Mouse (Mus musculus): Measurements from ENCODE around the gene Lefty2.

Gene Lefty2

DNA sequence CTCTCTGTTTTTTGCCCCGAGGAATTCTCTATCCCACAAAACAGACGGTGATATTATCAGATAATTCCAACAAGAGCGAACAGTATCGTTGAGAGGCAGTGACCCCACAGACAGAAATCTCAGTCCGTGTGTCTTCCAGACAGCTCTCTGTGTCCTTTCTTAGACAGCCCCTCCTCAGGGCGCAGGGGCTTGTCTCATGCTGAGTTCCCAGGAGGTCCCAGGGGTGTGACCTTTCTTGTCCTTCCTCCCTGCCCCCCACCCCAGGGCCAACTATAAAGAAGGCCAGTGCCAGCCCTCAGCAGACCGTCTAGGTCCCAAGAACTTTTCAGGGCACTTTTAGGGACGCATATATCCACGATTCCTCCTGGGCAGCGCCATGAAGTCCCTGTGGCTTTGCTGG is at the start of gene Lefty2:
Lefty2 (plus strand) TSS at position 301 of the 400 bp plus-strand sequence.
- in situ Hi-C loops (cut with MboI, MseI) = no loop called here

DNA sequence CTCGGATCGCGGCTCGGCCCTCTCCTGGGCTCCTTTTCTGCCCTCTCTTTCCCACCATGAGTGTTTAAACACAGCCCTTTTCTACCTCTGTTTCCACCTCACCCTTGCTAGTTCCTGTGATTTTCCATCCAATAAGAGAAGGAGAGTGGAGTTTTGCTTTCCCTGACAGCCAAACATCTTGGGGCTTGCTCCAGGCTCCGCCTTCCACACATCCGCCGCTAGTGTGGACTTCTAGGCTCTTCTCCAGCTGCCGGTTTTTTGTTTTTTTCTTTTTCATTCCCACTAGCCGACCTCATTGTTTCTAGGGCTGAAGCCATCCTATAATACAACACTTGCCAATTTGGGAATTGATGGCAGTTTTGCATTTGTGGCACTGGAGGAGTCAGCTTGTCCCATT is 44.8 kb upstream of the Lefty2 start:
- in situ Hi-C loops (cut with MboI, MseI) = no loop called here

DNA sequence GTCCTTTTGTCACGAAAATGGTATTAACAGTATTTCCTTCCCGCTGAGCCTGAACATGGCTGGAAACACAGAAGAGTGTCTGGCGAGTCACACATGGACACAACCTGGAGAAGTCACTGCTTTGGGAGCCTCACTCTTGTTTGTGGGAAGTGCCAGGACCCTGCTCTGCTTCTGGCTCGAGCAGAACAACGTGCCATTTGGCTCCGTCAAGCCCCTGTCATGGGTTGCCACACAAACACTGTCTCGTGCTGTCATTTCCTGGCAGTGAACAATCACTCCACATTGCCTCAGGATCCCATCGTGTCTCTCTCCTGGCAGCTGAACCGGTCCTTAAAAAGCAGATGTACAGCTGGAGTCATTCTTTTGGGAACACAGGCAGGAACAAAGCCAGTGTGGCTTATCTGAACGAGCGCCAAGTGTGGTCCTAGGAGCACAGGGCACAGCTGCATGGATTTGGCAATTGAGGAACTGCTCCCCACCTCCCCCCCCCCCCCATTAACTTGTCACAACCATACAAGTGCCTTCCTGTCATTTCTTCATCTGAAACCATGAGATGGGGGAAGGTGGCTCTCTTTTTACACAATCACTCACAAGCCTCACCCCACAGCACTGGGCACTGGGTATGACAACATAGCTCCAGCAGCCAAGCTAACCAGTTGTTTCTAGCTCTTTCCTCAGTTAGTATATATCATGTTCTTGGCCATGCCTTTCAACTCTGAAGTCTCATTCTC is 44.2 kb upstream of the Lefty2 start:
- in situ Hi-C loops (cut with MboI, MseI) = no loop called here

DNA sequence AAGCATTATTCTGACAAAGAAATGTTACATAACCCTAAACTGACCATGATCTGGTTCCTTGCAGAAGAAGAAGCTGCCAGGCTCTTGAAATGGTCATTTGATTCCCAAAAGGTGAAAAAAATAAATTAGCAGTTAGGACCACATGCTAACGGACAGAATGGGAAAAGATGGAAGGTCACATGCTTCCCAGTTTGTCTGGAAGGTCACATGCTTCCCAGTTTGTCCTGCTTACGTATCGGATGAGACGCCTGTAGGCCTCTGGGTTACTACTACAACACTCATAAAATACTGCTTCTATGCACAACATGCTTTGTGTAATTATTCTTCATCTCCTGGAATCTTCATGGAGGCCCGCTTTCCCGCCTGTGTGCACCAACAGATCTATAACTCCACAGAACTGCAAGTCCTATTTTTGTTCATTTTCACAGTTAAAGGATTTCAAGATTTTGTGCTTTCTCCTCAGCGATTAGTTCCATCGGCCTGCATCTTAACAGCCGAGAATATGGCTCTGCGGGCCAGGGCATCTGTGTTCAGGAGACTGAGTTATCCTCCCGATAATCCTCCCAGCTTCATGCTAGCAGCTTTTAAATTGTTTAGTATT is 43.1 kb upstream of the Lefty2 start:
- in situ Hi-C loops (cut with MboI, MseI) = loop anchor here in 1 of 2 experiments (5.0 to 25.0 kb wide), 2 partner anchors 38 to 988 kb away; partner anchors contain the start of genes H3f3a and Lbr

DNA sequence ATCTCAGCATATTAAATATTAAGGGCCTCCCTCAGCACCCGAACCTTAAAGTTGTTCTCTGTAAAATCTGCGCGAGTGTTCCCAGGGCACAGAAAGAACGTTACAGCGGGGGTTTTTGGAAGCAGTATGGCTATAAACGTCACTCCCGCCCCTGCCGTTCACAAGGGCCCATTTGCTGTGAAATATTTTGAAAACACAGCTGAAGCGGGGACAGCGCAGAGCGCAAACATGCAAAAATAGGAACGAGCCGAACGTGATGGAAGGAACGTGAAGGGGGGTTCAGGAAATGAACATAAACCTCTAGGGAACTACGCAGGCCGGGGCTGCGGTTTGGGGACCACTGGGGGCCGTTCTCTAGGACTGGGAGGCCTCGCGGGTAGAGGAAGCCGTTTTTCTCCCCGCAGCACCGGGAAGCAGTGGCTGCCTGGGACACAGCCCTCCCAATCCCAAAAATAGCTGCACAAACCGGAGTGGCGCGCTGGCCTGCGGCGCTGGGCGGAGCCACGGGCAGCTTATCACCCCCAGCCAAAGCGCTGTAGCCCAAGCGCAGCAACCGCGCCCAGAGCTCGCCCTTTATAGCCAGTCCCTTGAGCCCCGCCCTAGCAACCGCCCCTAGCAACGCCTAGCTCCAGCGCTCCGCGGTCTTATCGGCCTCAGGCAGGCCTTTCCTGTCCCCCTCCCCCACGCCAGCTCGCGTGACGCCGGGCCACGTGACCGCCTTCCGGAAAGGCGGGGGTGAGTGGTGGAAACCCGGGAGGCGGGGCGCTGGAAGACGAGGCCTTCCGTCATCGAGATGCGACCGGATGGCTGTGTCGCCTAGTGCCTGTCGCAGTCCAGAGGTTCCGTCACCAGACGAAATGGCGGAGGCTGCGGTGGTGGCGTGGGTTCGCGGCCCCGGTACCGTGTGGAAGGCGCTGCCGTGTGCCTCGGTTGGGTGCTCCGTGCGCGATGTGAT is 42.3 kb upstream of the Lefty2 start, which contains the start of gene Sde2:
Sde2 (plus strand) TSS at position 812 of the 955 bp plus-strand sequence.
- in situ Hi-C loops (cut with MboI, MseI) = loop anchor here in 1 of 2 experiments (5.0 to 25.0 kb wide), 2 partner anchors 38 to 987 kb away; partner anchors contain the start of genes H3f3a and Lbr

DNA sequence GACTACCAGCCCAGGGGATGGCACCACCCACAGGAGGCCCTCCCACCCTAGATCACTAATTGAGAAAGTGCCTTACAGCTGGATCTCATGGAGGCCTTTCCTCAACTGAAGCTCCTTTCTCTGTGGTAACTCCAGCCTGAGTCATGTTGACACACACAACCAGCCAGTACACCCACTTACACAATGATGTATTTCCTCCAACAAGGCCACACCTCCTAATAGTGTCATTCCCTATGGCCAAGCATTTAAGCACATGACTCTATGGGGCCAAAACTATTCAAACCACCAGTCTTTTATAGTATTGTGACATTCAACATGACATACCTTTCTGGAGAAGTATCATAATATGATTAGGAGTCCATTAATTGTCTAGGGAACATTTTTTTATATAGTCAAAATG is 34.1 kb upstream of the Lefty2 start:
- in situ Hi-C loops (cut with MboI, MseI) = loop anchor here in 1 of 2 experiments (25.0 kb wide), 1 partner anchor 979 kb away; the partner anchor contains the start of gene Lbr

DNA sequence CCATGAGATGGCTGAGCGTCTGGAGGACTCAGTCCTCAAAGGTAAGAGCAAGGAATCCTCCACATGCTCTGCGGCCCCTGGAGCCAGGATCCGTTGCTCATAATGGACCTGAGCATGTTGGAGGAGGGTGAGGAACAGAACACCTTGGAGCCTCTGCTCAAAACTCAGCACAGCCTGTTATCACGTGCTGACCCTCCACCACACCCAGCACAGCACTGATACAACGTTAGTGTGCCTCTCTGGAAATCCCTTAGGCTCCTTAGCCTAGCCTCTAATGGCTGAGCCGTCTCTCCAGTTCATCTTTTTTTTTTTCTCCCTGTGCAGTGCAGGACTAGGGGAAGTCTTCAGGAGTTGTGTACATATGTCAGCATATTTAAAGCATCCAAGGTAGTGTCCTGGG is 32.9 kb upstream of the Lefty2 start:
- in situ Hi-C loops (cut with MboI, MseI) = loop anchor here (5.0 to 25.0 kb wide), 2 partner anchors 63 to 977 kb away; partner anchors contain the start of gene Lbr (in 1 of the 2)

DNA sequence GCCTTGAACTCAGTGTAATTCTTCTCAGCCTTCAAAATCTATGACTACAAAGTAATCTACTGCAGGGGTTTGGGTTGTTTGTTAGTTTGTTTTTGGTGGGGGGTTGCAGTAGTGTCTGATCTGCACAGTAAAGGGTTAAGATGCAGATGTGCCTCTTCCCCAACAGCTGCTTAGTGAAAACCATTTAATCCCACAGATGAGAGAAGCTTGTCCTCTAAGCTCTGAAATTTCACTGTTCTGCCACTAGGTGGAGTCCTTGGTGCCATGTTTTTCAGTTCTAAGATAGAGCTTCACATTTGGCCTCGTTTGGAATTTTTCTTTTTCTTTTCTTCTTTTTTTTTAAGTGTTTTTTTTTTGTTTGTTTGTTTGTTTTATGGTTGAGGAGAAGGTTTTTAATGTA is 29.3 kb upstream of the Lefty2 start:
- in situ Hi-C loops (cut with MboI, MseI) = loop anchor here (5.0 to 25.0 kb wide), 2 partner anchors 66 to 974 kb away; partner anchors contain the start of gene Lbr (in 1 of the 2)

DNA sequence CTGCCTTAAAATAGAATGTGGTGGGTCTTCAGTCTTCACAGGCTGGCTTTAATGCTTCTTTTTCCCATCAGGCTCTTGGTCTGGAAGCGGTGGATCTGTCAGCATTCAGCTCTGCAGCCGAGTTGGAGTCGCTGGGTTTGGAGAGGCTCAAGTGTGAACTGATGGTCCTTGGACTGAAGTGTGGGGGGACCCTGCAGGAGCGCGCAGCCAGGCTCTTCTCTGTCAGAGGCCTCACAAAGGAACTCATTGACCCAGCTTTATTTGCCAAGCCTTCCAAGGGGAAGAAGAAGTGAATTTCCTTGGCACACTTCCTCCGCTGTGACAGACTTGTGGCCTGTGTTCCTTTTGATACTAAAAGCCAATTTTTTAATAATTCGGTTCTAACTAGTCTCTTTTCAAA is 26.9 kb upstream of the Lefty2 start:
- in situ Hi-C loops (cut with MboI, MseI) = loop anchor here in 1 of 2 experiments (25.0 kb wide), 1 partner anchor 971 kb away; the partner anchor contains the start of gene Lbr

DNA sequence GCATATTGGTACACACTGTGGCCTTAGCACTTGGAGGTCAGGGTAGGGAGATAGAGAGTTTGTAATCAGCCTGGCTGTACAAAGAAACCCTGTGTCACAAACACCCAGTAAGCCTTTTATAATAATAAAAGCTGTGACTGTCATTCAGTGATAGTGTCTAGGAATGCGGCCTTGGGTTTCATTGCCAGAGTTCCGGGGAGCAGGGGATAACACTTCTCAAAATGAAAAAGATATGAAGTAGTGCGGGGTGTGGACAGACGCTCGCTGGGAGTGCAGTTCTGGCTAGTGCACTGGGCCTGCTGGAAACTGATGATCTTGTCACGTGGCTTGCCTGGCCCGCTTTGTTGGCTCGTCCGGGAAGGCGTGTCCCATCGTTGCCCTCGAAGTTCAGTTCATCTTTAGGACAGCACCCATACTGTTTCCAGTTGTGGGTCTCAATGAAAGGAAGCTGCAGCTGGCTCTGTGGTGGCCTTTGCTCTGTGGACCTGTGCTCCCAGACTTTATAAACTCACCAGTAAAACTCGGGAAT is 22.7 kb upstream of the Lefty2 start:
- in situ Hi-C loops (cut with MboI, MseI) = loop anchor here (10.0 to 25.0 kb wide), 2 partner anchors 235 to 967 kb away; partner anchors contain the start of gene Lbr (in 1 of the 2)

DNA sequence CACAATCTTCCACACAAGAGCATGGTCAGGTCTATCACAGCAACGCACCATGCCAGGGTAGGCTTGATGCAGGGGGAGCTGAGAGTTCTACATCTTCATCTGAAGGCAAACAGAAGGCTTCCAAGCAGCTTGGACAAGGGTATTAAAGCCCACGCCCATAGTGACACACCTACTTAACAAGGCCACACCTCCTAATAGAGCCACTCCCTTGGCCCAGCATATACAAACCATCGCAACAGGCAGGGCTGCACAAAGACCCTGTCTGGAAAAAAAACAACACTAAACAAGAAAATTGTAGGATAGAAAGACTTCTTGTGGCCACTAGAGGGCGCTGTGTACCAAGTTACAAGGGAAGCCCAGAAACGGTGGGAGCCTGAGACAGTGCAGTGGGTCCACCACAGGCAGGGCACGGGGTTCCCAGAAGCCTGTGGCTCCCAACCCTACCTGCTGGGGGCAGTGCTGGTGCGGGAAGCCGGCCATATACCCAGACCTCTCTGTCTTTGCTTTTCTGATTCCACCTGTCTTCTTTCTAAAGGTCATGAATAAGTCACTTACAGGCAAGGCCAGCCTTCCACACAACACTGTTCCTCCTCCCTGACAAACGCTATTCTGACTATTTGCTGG is 18.9 kb upstream of the Lefty2 start:
- in situ Hi-C loops (cut with MboI, MseI) = loop anchor here (10.0 to 25.0 kb wide), 2 partner anchors 231 to 963 kb away; partner anchors contain the start of gene Lbr (in 1 of the 2)

DNA sequence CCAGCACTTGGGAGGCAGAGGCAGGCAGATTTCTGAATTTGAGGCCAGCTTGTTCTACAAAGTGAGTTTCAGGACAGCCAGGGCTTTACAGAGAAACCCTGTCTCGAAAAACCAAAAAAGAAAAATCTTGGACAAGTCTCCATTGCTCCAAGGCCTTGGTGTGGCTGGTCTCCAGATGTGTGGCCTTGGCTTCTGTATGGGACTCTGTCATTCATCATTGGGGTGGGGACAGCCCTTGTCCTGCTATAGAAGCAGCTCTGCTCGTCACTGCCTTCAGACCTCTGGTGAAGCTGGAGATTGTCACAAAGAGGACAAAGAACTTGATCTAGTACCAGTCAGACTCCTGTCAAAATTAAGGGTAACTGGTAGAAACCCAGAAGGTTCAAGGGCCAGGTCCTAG is 18.3 kb upstream of the Lefty2 start:
- in situ Hi-C loops (cut with MboI, MseI) = loop anchor here (10.0 to 25.0 kb wide), 2 partner anchors 230 to 963 kb away; partner anchors contain the start of gene Lbr (in 1 of the 2)

DNA sequence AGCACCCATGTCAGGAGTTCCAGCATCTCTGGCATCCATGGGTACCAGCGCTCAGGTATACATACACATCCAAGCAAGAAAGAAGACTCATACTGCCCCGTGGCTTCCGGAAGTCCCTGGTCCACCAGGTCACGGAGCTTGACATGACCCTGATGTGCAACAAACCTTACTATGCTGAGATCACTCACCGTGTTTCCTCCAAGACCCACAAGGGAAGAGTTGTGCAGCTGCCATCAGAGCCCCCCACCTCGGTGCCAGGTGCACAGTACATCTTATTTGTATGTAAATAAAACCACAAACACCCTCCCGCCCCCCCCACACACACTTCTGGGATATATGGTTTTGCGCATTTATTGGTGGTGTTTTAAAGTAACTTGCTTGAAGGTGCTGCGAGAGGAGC is 17.8 kb upstream of the Lefty2 start:
- in situ Hi-C loops (cut with MboI, MseI) = loop anchor here in 1 of 2 experiments (10.0 kb wide), 1 partner anchor 230 kb away; no protein-coding TSS in a partner anchor

DNA sequence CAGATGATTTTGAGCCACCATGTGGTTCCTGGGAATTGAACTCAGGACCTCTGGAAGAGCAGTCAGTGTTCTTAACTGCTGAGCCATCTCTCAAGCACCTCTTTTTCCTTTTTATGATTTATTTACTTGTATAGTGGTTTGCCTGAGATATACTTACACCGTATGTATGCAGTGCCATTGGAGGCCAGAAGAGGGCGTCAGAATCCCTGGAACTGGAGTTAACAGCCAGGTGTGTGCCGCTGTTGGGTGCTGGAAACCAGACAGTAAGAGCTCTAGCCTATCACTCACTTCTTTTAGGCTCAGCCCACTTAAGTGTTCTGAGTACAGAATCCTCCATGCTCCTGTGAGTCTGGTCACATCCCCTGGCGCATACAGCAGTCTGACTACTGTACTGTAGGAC is 15.4 kb upstream of the Lefty2 start:
- in situ Hi-C loops (cut with MboI, MseI) = loop anchor here in 1 of 2 experiments (10.0 kb wide), 1 partner anchor 227 kb away; no protein-coding TSS in a partner anchor

DNA sequence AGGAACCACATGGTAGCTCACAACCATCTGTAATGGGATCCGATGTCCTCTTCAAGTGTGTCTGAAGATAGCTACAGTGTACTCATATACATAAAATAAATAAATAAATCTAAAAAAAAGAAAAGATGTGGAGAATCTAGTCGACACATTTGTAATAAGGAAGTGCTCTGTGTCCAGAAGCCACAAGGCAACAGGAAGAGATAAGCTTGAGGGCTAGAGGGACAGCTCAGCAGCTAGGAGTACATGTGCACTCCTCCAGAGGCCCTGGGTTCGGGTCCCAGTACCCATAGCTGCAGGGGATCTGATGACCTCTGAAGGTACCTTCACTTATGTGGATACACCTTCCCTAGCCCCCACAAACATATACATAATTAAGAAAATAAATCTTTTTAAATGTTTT is 11.1 kb upstream of the Lefty2 start:
- in situ Hi-C loops (cut with MboI, MseI) = no loop called here

DNA sequence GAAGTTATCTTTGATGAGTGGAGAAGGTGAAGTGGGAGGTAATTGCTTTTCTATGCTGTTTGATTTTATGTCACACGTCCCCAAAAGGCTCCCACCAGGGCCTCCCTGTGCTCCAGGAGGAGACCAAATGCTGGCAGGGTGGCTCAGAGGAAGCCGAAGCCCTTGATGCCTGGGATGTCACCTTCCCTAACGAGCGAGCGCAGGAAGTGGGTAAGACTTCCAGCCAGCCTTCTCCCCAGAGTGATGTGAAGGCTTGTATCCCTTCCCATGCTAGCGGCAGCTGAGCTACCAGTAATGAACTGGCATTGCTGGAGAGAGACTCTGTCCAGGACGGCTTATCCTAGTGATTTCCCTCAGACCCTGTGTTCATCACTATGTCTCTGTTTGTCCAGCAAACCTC is 9.2 kb upstream of the Lefty2 start:
- in situ Hi-C loops (cut with MboI, MseI) = no loop called here

DNA sequence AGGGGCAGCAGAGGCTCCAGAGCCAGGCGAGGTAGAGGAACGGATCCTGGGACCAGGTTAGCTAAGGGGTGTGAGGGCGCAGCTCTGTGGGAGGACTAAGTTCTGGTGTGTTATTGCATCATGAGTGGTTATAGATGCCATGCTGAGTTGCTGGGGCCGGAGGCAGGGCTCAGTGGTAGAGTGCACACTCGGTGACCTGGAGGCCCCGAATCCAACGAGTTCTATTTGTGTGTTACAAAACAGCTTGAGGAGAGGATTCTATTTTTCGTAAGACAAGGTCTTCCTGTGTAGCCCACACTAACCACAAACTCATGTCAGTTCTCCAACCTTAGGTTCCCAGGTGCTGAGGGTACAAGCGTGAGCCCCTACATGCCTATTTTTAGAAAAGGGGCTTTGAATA is 8.4 kb upstream of the Lefty2 start:
- in situ Hi-C loops (cut with MboI, MseI) = no loop called here

DNA sequence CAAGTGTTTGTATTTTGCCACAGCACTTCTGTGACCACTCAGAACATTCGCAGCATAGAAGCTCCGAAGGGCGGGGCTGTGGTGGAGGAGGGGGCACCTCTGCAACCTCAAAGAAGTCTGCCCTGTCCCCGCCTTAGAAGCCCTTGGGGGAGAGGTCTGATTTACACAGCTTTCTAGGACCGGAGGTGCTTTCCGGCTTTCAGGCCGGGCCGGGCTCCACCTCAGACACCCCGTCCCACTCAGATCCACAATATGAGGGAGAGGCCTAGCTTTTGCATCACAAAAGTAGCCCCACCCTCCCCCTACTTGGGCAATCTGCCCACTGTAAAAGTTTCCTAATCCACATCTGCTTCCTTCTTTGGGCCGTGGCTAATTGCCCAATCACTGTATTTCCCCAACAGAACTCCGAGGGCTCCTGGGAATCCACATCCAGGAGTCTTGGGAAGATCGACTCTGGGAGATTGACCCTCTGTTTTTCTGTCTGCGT is 4.3 kb upstream of the Lefty2 start:
- in situ Hi-C loops (cut with MboI, MseI) = loop anchor here (5.0 kb wide), 1 partner anchor 89 kb away; no protein-coding TSS in a partner anchor

DNA sequence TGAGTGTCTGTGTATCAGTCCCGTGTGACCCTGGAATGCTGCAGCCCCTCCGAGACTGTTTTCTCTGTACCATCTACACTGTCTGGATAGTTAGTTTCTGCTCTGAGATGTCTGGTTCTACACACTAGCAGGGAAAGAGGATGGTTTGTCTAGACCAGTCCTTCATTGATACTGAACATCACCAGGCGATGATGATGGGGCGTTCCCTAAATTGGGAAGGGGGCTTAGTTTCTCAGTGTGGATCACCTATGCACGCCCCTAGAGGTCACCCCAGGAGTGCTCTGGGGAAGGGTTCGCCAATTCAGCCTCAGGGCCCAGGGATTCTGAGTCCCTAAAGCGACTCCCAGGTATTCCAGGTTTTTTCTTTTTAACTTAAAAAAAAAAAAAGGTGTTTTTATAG is 3.7 kb upstream of the Lefty2 start:
- in situ Hi-C loops (cut with MboI, MseI) = loop anchor here (5.0 kb wide), 1 partner anchor 88 kb away; no protein-coding TSS in a partner anchor

DNA sequence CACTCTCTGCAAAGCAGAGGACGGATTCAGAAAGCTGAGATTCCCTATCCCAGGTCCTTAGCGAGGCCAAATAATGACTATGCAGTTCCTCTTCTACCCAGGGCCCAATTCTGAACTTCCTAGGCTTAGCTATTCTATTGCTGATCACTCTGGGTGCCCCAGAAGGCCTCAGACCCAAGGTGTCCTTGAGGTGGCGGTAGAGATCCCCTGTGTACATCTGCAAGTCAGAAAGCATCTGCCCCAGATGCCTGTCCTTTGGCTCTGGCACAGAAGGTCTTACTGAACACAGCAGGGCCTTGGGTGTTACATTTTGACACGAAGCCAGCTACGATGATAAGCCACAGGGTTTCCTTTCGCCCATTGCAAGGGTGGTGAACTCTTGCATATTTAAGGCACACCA is 3.1 kb upstream of the Lefty2 start:
- in situ Hi-C loops (cut with MboI, MseI) = loop anchor here (5.0 kb wide), 1 partner anchor 87 kb away; no protein-coding TSS in a partner anchor
